Mouse (Mus musculus) lung, postnatal 0 days (tissue): ENCODE results near the gene Fbl.

ENCODE experiments used
- CTCF ChIP-seq: IDR thresholded peaks from 2 replicates; pipeline ENCODE4 v1.5.1; 2016; ENCODE audit warnings: antibody characterized with exemption, mild to moderate bottlenecking
- EP300 ChIP-seq: IDR thresholded peaks from 2 replicates; pipeline ENCODE4 v1.6.1; 2016; ENCODE audit warnings: antibody characterized with exemption, mild to moderate bottlenecking, control low read depth

GRCm38 (mm10) chr7:28165406-28165805, 4.1 kb upstream of the Fbl start:
- peak; percentile 38 for TF ChIP-seq CTCF
- no peak for TF ChIP-seq EP300
